Mouse (Mus musculus): ENCODE measurements around the gene Prkd2. TPM values are rescaled to one million over a fixed set of nuclear protein-coding genes. Genes with fewer than 3 reads are reported as not detected.

Prkd2 gene
- polyA plus RNA-seq, 1 experiment from 2014 or later = 7.7 TPM

DNA sequence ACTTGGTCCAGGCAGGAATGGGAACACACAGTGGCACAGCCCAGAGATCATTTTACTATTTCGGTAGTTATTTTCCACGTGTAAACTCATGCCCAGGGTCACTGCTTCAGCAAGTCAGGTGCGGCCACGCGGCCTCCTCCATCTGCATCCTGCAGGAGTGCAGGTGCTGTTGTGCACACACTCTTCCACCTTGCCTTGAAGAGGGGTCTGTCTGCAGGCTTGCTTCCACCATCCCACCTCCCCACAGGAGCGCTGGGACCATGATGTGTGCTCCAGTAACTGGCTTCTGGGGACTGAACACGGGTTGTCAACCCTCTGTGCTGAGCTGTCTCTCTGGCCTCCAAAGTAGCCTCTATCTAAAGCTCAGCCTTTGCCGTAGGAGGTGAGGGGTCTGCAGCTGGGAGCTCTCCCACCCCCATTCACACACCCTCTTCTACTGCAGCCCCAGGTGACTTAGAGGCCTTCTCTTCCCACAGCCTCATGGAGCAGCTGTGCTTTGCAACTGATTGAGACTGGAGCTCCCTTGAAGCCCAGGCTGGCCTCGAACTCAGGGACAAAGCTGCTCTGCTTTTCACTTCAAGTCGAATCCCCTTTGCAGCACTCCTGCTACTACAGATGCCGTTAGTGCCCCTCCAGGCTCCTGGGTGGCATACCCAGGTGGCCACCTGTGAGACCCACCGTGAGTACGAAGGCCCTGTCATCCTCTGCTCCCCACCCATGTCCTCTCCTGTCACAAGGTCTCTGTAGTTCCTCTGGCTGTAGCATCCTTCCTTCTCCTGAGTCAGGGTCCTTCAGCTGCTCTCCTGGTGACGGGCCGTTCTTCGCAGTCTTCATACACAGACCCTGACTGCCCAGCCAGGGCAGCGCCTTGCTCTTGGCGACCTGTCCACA lies 72.0 kb downstream of the Prkd2 start:
- WGBS = 87% methylated on average over 18 of the region's 18 CpGs
- H3K4me3 ChIP-seq = no peak overlapping the region
- peaks cover 59% of the 10 kb centered on the region for H3K36me3 ChIP-seq (ENCODE audit: poor library complexity, severe bottlenecking)
- H3K4me1 ChIP-seq = peaks cover 16% of the 10 kb centered on the region
- H3K27me3 ChIP-seq = no peaks in the 10 kb centered on the region
- no peak overlapping the region for H3K4me2 ChIP-seq
- no peak overlapping the region for H3K27ac ChIP-seq
- peak; percentile 13; the same call in 1 of the 2 replicates for ATAC-seq
- H3K9me3 ChIP-seq (replicated peaks) = no peaks in the 10 kb centered on the region
- no peak overlapping the region for H3K9ac ChIP-seq

DNA sequence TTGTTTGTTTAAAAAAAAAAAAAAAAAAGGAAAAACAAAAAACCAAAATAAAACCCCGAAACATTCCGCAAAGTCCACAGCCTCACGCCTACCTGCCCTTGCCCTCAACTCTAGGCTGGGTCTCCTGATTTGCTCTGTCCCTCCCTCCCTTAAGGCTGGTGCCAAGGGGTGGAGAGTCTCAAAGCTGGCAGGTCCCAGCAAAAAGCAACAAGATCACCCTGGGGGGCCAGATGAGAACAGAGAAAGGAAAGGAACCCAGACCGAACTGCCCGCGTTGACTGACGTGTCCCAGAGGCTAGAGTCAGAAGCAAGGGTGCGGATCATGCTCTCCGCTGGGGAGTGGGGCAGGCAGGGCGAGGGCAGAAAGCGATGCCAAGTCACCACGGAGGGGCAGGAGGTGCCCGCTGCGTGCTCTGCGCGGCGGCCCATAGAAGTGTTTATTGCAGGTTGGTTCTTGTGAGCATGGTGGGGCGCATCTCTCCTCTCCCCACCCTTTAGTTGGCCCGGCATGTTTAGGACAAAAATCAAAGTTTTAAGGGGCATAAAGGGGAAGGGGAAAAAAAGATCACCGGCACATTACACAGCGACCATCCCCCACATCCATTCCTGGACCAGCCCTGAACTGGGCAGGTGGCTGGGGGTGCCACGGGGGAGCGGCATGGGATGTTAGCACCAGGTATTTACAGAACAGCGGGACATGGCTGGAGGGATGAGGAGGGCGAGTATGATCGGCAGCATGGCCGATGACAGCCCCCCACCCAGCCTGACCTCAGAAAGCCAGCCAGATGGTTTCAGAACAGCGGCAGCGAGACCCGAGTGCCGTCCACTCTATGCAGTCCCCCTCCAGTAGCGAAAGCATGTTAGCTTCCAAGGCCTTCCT lies 73.0 kb downstream of the Prkd2 start:
- WGBS = 92% methylated on average over 32 of the region's 32 CpGs

DNA sequence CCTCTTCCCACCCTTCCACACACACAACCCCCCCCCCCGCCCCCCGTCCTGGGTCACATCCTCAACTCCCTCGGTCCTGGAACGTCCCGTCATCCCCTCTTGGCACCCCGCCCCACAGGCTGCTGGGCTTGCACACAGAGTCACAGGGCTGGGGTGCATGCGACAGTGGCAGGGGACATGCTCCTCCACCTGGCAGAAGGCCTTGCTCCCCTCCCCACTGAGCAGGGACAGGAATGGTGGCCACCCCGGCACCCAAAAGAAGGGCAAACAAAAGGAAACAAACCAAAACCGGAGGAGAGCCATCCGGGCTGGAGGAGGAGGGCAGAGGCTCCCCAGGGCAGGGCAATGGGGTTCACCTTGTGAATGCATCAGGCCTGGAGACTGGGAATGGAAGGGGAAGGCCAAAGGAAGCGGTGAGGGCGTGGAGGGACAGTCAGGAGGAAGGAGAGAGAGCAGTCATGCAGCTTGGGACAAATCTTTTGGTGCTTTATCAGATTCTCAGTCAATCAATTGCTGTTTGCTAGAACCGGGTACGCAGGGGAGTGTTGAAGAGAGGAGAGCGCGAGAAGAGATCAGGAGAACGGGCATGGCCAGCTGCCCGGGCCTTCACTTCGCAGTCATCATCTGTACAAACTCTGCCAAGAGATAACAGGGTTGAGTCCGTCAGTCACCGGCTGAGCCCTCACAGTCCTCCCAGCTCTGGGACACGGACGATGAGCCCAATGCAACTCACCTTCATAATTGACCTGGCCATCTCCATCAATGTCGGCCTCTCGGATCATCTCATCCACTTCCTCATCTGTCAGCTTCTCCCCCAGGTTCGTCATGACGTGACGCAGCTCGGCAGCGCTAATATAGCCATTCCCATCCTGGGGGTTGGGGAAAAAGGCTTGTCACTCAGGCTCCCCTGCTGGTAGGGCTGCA lies 73.9 kb downstream of the Prkd2 start:
- no peak overlapping the region for H3K27ac ChIP-seq
- H3K4me2 ChIP-seq = no peak overlapping the region
- ATAC-seq = no peak
- H3K9me3 ChIP-seq (replicated peaks) = no peaks in the 10 kb centered on the region
- no peaks in the 10 kb centered on the region for H3K27me3 ChIP-seq
- WGBS = 87% methylated on average over 30 of the region's 30 CpGs
- H3K4me1 ChIP-seq = peaks cover 35% of the 10 kb centered on the region
- peaks cover 64% of the 10 kb centered on the region for H3K36me3 ChIP-seq (ENCODE audit: poor library complexity, severe bottlenecking)
- H3K9ac ChIP-seq = no peak overlapping the region
- H3K4me3 ChIP-seq = no peak overlapping the region

More for the DNA sequence above, 73.0 kb downstream of the Prkd2 start:
- H3K27ac ChIP-seq = no peak overlapping the region
- no peaks in the 10 kb centered on the region for H3K9me3 ChIP-seq (replicated peaks)
- ATAC-seq = no peak
- no peak overlapping the region for H3K9ac ChIP-seq
- H3K4me2 ChIP-seq = no peak overlapping the region
- no peak overlapping the region for H3K4me3 ChIP-seq
- H3K36me3 ChIP-seq (ENCODE audit: poor library complexity, severe bottlenecking) = peaks cover 59% of the 10 kb centered on the region
- peaks cover 26% of the 10 kb centered on the region for H3K4me1 ChIP-seq
- H3K27me3 ChIP-seq = no peaks in the 10 kb centered on the region

DNA sequence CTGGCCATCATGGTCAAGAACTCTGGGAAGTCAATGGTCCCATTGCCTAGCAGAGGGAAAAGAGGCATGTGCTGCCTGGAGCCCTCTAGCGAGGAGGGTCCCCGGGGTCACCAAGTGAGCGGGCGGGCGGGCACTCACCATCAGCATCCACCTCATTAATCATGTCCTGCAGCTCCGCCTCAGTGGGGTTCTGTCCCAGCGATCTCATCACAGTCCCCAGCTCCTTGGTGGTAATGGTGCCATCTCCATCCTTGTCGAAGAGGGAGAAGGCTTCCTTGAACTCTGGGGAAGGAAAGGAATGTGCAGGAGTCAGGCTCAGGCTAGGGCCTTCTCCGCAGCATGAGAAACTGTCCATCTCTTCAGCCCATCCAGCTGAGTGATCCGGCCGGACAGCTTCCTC lies 74.7 kb downstream of the Prkd2 start:
- Histone ChIP-seq H3K4me1 (peaks cover 43% of the 10 kb centered on the region), H3K4me2 (no peak overlapping the region)
- 88% methylated on average over 11 of the region's 11 CpGs for WGBS

DNA sequence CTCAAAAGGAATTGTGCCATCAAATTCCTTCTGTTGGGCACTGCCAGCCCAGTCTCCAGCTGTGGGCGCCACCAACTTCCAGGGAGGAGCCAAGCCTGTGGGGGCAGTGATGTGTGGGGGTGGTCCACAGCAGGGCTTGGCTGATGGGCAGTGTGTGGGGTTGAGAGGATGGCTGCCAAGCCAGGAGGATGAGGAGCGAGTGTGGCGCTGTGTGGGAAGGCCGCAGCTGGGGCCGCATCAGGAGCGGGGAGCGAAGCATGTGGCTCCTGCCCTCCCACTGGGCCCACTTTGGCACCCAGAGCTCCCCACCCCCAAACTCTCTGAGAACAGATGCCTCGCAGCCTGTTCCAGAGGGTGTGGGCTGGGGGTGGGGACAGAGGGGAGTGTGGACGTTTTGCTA lies 75.3 kb downstream of the Prkd2 start:
- 83% methylated on average over 9 of the region's 9 CpGs for WGBS
- H3K9me3 ChIP-seq (replicated peaks) = no peaks in the 10 kb centered on the region
- peaks cover 64% of the 10 kb centered on the region for H3K36me3 ChIP-seq (ENCODE audit: poor library complexity, severe bottlenecking)
- H3K9ac ChIP-seq = no peak overlapping the region
- no peak for ATAC-seq
- H3K4me2 ChIP-seq = no peak overlapping the region
- H3K27me3 ChIP-seq = no peaks in the 10 kb centered on the region
- H3K27ac ChIP-seq = no peak overlapping the region
- no peak overlapping the region for H3K4me3 ChIP-seq
- H3K4me1 ChIP-seq = peaks cover 49% of the 10 kb centered on the region

More for the DNA sequence above, 74.7 kb downstream of the Prkd2 start:
- H3K9ac ChIP-seq = no peak overlapping the region
- ATAC-seq = no peak
- H3K36me3 ChIP-seq (ENCODE audit: poor library complexity, severe bottlenecking) = peaks cover 64% of the 10 kb centered on the region
- no peak overlapping the region for H3K27ac ChIP-seq
- no peak overlapping the region for H3K4me3 ChIP-seq
- H3K9me3 ChIP-seq (replicated peaks) = no peaks in the 10 kb centered on the region
- no peaks in the 10 kb centered on the region for H3K27me3 ChIP-seq

DNA sequence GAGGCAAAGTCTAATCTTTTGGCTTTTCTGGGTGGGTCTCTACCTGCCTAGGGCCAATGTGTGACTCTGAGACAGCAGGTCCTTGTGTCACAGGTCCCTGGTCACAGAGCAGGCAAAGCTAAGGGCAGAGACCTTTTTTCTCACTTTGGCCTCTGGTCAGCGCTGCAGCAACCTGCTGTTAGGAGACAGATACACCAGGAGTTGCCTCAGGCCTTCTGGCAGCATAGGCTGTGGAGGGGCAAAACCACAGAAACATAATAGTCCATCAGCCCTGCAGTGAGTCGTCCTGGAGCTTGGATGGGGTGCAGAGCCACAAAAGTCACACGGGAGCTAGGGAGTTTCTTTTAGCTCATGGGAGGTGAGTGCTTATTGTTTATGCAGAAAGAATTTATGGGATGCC lies 76.0 kb downstream of the Prkd2 start:
- H3K4me3 ChIP-seq = no peak overlapping the region
- H3K27me3 ChIP-seq = no peaks in the 10 kb centered on the region
- peaks cover 50% of the 10 kb centered on the region for H3K4me1 ChIP-seq
- 80% methylated on average over 3 of the region's 3 CpGs for WGBS
- no peaks in the 10 kb centered on the region for H3K9me3 ChIP-seq (replicated peaks)
- H3K4me2 ChIP-seq = no peak overlapping the region
- H3K36me3 ChIP-seq (ENCODE audit: poor library complexity, severe bottlenecking) = peaks cover 64% of the 10 kb centered on the region
- H3K9ac ChIP-seq = 0 out of 2 replicates have a peak overlapping the region, but pooled peaks have one; percentile 21
- no peak overlapping the region for H3K27ac ChIP-seq
- ATAC-seq = no peak

DNA sequence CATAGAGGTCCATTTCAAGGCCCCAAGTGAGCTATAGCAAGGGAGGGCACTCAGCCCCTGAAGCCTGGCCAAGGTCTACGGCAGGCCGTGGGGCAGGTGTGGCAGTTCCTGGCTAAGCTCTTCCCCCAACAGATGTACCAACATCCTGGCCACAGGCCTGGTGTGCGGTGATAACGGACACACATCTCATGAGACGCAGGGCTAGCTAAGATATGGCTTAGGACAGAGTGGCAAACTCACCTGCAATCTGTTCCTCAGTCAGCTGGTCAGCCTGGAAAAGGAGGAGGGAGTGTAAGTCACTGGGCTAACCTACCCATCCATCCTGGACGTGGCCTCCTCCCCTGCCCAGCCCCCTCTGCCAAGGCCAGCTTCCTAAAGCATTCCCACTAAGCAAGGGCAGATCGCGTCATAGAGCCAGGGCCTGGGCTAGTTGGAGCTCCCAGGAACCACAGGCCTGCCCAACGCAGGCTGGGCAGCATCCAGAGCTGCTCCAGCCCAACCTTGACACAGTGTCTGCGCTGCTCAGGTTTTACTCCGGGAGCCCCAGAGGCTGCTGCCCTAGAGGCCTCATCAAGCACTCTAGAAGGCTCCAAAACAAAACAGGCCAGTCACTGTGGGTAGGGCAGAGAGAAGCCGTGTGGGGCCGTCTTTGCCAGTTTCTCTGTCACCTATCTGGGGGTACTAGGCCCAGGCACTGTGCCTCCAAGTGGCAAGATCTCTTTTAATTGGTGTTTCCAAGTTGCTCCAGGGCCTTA lies 76.9 kb downstream of the Prkd2 start:
- Histone ChIP-seq H3K36me3 (ENCODE audit: poor library complexity, severe bottlenecking) (peaks cover 57% of the 10 kb centered on the region), H3K27ac (no peak overlapping the region; the same call in 1 of the 2 replicates), H3K9ac (peak overlapping the region; percentile 51; the same call in 1 of the 2 replicates), H3K9me3 (replicated peaks) (no peaks in the 10 kb centered on the region), H3K27me3 (no peaks in the 10 kb centered on the region), H3K4me2 (peak overlapping the region; percentile 42), H3K4me1 (peaks cover 50% of the 10 kb centered on the region), H3K4me3 (0 out of 2 replicates have a peak overlapping the region, but pooled peaks have one; percentile 3)
- 87% methylated on average over 13 of the region's 13 CpGs for WGBS
- no peak for ATAC-seq

Other genes with a start within 250 kb of the Prkd2 start
- 29.1 and 34.1 TPM in 2 replicates for gene Arhgap35, start 227.9 kb upstream of the Prkd2 start, polyA plus RNA-seq (2015; fragmentation: Nextera tagmentation; extraction: Ambion mirVana)
- gene Ceacam15, start 167.2 kb upstream of the Prkd2 start, polyA plus RNA-seq (2015; fragmentation: Nextera tagmentation; extraction: Ambion mirVana) = not detected in 2 replicates
- not detected in 2 replicates for gene Ceacam9, start 121.0 kb upstream of the Prkd2 start, polyA plus RNA-seq (2015; fragmentation: Nextera tagmentation; extraction: Ambion mirVana)
- 328 and 333 TPM in 2 replicates for gene Ap2s1, start 104.5 kb upstream of the Prkd2 start, polyA plus RNA-seq (2015; fragmentation: Nextera tagmentation; extraction: Ambion mirVana)
- 16.0 and 17.1 TPM in 2 replicates for gene Slc1a5, start 61.6 kb upstream of the Prkd2 start, polyA plus RNA-seq (2015; fragmentation: Nextera tagmentation; extraction: Ambion mirVana)
- gene Strn4, start 27.0 kb upstream of the Prkd2 start, polyA plus RNA-seq (2015; fragmentation: Nextera tagmentation; extraction: Ambion mirVana) = 147 and 164 TPM in 2 replicates
- gene Fkrp, start 26.2 kb upstream of the Prkd2 start, polyA plus RNA-seq (2015; fragmentation: Nextera tagmentation; extraction: Ambion mirVana) = 24.0 and 28.0 TPM in 2 replicates
- 2.0 and 2.3 TPM in 2 replicates for gene Dact3, start 32.4 kb downstream of the Prkd2 start, polyA plus RNA-seq (2015; fragmentation: Nextera tagmentation; extraction: Ambion mirVana)
- gene Gng8, start 48.9 kb downstream of the Prkd2 start, polyA plus RNA-seq (2015; fragmentation: Nextera tagmentation; extraction: Ambion mirVana) = 9.2 and 18.2 TPM in 2 replicates
- 0.14 and 0.37 TPM in 2 replicates for gene Ptgir, start 63.6 kb downstream of the Prkd2 start, polyA plus RNA-seq (2015; fragmentation: Nextera tagmentation; extraction: Ambion mirVana)
- 271 and 296 TPM in 2 replicates for gene Calm3, start 81.2 kb downstream of the Prkd2 start, polyA plus RNA-seq (2015; fragmentation: Nextera tagmentation; extraction: Ambion mirVana)
- gene Pnmal2, start 101.8 kb downstream of the Prkd2 start, polyA plus RNA-seq (2015; fragmentation: Nextera tagmentation; extraction: Ambion mirVana) = 59.5 and 78.0 TPM in 2 replicates
- 37.0 and 40.8 TPM in 2 replicates for gene Pnmal1, start 116.8 kb downstream of the Prkd2 start, polyA plus RNA-seq (2015; fragmentation: Nextera tagmentation; extraction: Ambion mirVana)
- gene Gm42372, start 140.2 kb downstream of the Prkd2 start, polyA plus RNA-seq (2015; fragmentation: Nextera tagmentation; extraction: Ambion mirVana) = 2.5 and 3.0 TPM in 2 replicates
- 6.0 and 8.6 TPM in 2 replicates for gene Ccdc8, start 149.8 kb downstream of the Prkd2 start, polyA plus RNA-seq (2015; fragmentation: Nextera tagmentation; extraction: Ambion mirVana)
- gene Ppp5c, start 185.0 kb downstream of the Prkd2 start, polyA plus RNA-seq (2015; fragmentation: Nextera tagmentation; extraction: Ambion mirVana) = 103 and 113 TPM in 2 replicates
- gene Hif3a, start 219.5 kb downstream of the Prkd2 start, polyA plus RNA-seq (2015; fragmentation: Nextera tagmentation; extraction: Ambion mirVana) = 4.7 and 5.8 TPM in 2 replicates
- 0.53 and 1.3 TPM in 2 replicates for gene Psg16, start 231.1 kb downstream of the Prkd2 start, polyA plus RNA-seq (2015; fragmentation: Nextera tagmentation; extraction: Ambion mirVana)

Data from forebrain, embryonic 13.5 days (tissue).